Mouse (Mus musculus) gastrocnemius, adult 2 months (tissue): Measurements from ENCODE around the gene Vasp. TPM values are rescaled to one million over a fixed set of nuclear protein-coding genes. Genes with fewer than 3 reads are reported as not detected.
A peak's percentile ranks its signal among the peaks of the same experiment; 100 is the strongest.

ENCODE experiments used
- DNase-seq: peaks from one replicate; pipeline ENCODE4 v3.0.0; 2022
- H3K27ac ChIP-seq: fragments of 200-600 bp; 2 replicates; pipeline ENCODE4 v1.8.1; 2022; ENCODE audit warnings: mild to moderate bottlenecking
- H3K4me3 ChIP-seq: fragments of 200-600 bp; 2 replicates; pipeline ENCODE4 v1.8.1; 2022; ENCODE audit warnings: mild to moderate bottlenecking, moderate library complexity
- CTCF ChIP-seq: fragments of 200-600 bp; IDR thresholded peaks from 2 replicates; pipeline ENCODE4 v1.8.1; 2022; ENCODE audit warnings: antibody characterized with exemption, mild to moderate bottlenecking, moderate library complexity
- intact Hi-C: fragments of 180-260 bp; cut with DNase I; formaldehyde crosslinking; loops from one replicate; pipeline ENCODE4 v1.15.1; 2025
- long read RNA-seq, 2 experiments: library from polyadenylated mRNA; stranded (forward); transcript quantifications; one replicate each; pipeline ENCODE4 v2.0.0; 2021
- total RNA-seq, 2 experiments: library from RNA; stranded (reverse); gene quantifications; 2 replicates each; pipeline ENCODE4 v1.2.3; 2021

Gene Vasp
- 10 to 100 TPM; 13.6 to 17.3 TPM for total RNA-seq
- long read RNA-seq, experiment 1, partial matches to known transcripts, result 1 of 8 reads
- long read RNA-seq, experiment 1, other reads (novel, unspliced or antisense), result 4 of 8 reads
- long read RNA-seq, experiment 2, transcript Vasp-201 (13 exons, 2,215 nt), result major isoform, 6 of 7 reads
- long read RNA-seq, experiment 2, partial matches to known transcripts, result 0 of 7 reads
- long read RNA-seq, experiment 2, other reads (novel, unspliced or antisense), result 1 of 7 reads

DNA sequence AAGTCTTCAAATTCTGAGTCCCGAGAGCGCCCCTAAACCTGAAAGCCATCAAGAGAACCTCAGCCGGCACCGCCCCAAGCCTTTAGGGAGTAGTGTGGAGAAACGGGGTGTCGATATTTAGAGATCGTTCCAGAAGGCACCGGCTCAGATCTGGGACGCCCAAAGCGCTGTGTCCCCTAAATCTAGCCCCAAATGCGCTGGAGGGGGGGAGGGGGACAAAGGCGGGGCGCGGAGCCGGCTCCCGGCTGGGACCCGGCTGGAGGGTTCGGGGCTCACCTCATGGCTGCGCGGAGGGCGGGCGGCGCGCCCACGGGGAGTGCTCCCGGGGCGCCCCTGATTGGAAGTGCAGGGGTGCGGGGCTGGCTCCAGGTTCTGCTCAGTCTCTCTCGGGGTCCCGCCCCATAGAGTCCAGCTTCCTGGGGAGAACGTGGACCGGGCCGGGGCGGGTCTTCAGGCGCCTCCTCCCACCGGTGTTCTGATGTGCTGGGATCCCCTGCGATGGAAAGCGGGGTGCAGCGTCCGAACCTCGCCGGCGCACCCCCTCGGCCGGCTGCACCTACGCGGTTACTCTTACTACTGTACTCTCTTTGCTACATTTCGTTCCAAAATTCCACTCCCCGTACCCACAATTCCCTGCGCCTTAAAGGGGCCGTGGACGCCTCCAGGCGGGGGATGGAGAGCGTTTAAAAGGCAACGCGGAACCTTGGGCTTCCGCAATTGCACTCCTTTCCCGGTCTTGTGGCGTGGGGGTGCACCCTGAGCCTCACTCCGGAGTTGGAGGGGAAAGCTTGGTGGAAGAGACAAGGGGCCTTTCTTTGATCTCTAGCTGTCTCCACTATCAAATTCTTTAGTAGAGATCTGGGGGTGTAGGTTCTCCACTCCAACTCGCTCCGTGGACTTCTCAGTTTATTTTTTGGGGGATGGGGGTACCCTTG lies at the start of gene Vasp:
Gene Vasp, minus strand, starts transcription at position 580 of the 935 bp plus-strand sequence.
- intact Hi-C loops, result no loop called here
- TF ChIP-seq CTCF, result no peak
- peak; percentile 86 for DNase-seq
- Histone ChIP-seq H3K27ac (peak within 1 kb of the TSS; percentile 93), H3K4me3 (peak within 1 kb of the TSS; percentile 95)

DNA sequence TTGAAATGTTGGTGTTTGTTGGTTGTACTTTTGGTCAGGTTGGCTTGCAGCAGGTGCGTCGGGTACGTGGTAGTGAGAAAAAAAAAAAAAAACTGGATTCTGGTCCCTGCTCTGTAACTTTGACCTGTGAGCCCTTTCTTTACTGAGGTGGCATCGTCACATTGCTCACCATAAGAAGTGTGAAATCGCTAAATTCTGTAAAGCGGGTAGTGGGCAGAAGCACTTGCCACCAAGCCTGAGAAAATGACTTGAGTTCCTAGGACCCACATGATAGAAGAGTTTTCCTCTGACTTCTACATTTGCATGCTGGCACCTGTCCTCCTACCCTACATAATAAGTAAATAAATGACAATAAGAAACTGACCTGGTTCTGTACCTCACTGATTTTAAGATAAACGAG lies 49.0 kb upstream of the Vasp start:
- TF ChIP-seq CTCF, result no peak
- no peak for DNase-seq
- intact Hi-C loops, result no loop called here
- Histone ChIP-seq H3K4me3 (peak overlapping the region; percentile 73), H3K27ac (peak overlapping the region; percentile 84)

- H3K27ac ChIP-seq, result peak overlapping the region; percentile 85
- intact Hi-C loops, result no loop called here
- no peak for TF ChIP-seq CTCF
- peak; percentile 99 for DNase-seq
- H3K4me3 ChIP-seq, result peak overlapping the region; percentile 73
Observed at GRCm38 (mm10) chr7:19319906-19320305, 48.3 kb upstream of the Vasp start.

DNA sequence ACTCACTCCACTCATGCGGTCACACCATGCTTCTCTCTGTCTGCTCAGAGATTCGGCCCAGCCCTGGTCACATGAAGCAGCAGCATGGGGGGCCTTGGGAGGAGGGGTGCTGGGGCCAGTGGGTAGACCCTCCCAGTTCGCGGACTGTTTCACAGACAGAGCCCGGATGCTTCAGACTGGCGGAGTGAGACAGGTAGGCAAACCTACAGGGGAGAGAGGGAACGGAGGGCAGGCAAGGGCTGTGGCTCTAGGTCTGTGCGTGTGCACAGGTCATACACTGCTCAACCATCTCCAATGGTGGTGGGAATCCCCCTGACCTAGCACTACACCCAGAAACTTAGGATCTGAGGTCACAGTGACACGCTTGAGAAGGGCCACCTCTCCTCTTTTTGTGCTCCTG lies 47.8 kb upstream of the Vasp start:
- Histone ChIP-seq H3K27ac (peak overlapping the region; percentile 85), H3K4me3 (peak overlapping the region; percentile 73)
- DNase-seq, result no peak
- intact Hi-C loops, result no loop called here
- no peak for TF ChIP-seq CTCF

DNA sequence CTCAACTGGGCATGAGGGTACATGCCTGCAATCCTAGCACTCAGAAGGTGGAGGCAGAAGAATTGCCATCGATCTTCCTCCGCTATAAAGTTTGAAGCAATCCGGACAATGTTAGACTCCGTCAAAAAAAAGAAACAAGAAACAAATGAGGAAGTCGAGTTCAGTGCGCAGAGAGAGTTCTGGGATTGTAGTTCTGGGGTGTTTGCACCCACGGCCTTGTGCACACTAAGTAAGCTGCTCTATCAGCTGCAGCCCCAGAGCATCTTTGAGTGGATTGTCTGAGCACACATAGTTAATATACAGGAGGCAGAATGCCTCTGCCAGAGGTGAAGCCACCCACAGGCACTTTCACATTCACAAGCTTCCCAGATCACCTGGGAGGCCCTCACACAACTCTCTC lies 47.1 kb upstream of the Vasp start:
- intact Hi-C loops, result no loop called here
- H3K4me3 ChIP-seq, result no peak overlapping the region
- no peak overlapping the region for H3K27ac ChIP-seq
- no peak for DNase-seq
- TF ChIP-seq CTCF, result no peak

- intact Hi-C loops, result no loop called here
- Histone ChIP-seq H3K4me3 (no peak overlapping the region), H3K27ac (no peak overlapping the region)
- no peak for DNase-seq
- no peak for TF ChIP-seq CTCF
Observed at GRCm38 (mm10) chr7:19318201-19318600, 46.6 kb upstream of the Vasp start.

- no peak for TF ChIP-seq CTCF
- intact Hi-C loops, result no loop called here
- DNase-seq, result peak; percentile 55
- no peak overlapping the region for H3K4me3 ChIP-seq
- H3K27ac ChIP-seq, result peak overlapping the region; percentile 57
Observed at GRCm38 (mm10) chr7:19316451-19317161, 45.0 kb upstream of the Vasp start.

- no peak for TF ChIP-seq CTCF
- intact Hi-C loops, result no loop called here
- Histone ChIP-seq H3K4me3 (no peak overlapping the region), H3K27ac (no peak overlapping the region)
- DNase-seq, result no peak
Observed at GRCm38 (mm10) chr7:19314033-19314432, 42.4 kb upstream of the Vasp start.

GRCm38 (mm10) chr7:19311991-19312390 lies 40.4 kb upstream of the Vasp start:
- intact Hi-C loops, result no loop called here
- TF ChIP-seq CTCF, result no peak
- no peak overlapping the region for H3K4me3 ChIP-seq
- no peak overlapping the region for H3K27ac ChIP-seq
- DNase-seq, result no peak

GRCm38 (mm10) chr7:19309884-19310641 lies 38.4 kb upstream of the Vasp start, which contains the start of gene Fosb:
TSS of gene Fosb (minus strand) at chr7:19310051.
- TF ChIP-seq CTCF, result peak; percentile 52
- peak within 1 kb of the TSS; percentile 74 for H3K4me3 ChIP-seq
- peak; percentile 97 for DNase-seq
- intact Hi-C loops, result no loop called here
- H3K27ac ChIP-seq, result peak within 1 kb of the TSS; percentile 99

DNA sequence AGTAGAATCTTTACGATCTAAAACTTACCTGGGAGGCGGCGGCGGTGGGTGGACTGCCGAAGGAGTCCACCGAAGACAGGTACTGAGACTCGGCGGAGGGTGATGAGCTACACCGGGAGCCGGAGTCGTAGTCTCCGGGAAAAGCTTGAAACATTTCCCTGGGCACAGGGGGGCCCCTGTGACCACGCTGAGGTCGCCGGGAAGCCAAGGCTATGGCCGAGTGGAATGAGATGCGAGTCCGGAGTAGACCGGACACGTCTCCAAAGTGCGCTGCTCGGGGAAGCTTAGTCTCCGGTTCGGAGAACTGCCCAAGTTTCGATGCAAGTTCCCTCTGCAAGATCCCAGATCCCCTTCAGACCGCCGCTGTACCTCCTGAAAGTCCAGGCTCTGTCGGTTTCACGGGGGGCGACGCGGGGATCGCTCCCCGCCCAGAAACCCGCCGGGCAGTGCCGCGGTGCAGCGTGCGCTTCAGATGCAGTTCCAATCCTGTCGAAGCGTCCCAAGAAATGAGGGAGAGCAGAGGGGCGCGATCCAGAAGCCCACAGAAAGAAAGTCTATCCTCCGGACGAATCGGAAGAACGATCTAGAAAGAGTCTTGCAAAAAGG lies 37.8 kb upstream of the Vasp start:
- Histone ChIP-seq H3K4me3 (peak overlapping the region; percentile 74), H3K27ac (peak overlapping the region; percentile 99)
- intact Hi-C loops, result no loop called here
- no peak for DNase-seq
- TF ChIP-seq CTCF, result no peak
